Mouse (Mus musculus) brain, embryonic 14.5 days (tissue): Measurements from ENCODE around the gene Dnajc25.

Experiments
- CTCF ChIP-seq: fragments of 200-500 bp; IDR thresholded peaks from 2 replicates; pipeline ENCODE4 v1.5.1; 2012; ENCODE audit warnings: inconsistent platforms, mild to moderate bottlenecking, moderate library complexity, borderline replicate concordance; ENCODE audit not compliant: insufficient read depth, insufficient read length; ENCODE audit errors: extremely low read depth
- POLR2A ChIP-seq: fragments of 200-500 bp; IDR thresholded peaks from 2 replicates; pipeline ENCODE4 v1.6.1; 2012; ENCODE audit warnings: mild to moderate bottlenecking, inconsistent platforms, borderline replicate concordance; ENCODE audit not compliant: poor library complexity, insufficient read depth, insufficient read length, severe bottlenecking; ENCODE audit errors: extremely low read depth

DNA sequence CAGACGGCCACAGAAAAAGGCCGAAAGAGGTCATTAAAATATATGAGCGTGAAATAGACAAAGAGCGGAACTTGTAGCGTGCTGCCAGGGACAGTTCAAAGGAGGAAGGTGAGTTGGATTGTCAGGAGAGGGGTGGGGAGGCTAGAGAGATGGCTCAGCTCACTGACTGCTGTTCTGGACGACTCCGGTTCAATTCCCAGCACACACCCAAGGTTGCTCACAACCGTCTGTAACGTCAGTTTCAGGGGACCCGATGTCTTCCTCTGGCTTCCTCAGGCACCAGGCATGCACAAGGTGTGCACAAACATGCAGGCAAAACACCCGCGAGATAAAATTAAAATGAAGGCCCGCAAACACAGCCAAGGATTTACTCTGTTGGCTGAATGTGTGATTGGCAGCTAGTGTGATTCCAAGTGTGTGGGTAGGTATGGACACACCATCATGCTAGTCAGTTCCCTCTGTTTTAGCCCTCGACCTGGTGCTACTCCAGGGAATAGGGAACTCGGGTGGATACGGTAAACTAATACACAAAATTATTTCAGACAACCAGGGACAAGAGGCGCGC is 41.0 kb downstream of the Dnajc25 start:
- TF ChIP-seq CTCF (no peak), POLR2A (no peak)
